Mouse (Mus musculus) heart, embryonic 12.5 days (tissue): Measurements from ENCODE around the gene Eps8l3. TPM values are rescaled to one million over a fixed set of nuclear protein-coding genes. Genes with fewer than 3 reads are reported as not detected.

Experiments used
- ATAC-seq: fragments of 200-750 bp; cut with Nextera tagmentation; 2 replicates; pipeline ENCODE4 v1.8.0; 2017; ENCODE audit warnings: moderate TSS enrichment, moderate library complexity; ENCODE audit not compliant: insufficient number of reproducible peaks, low FRiP score
- H3K27ac ChIP-seq: fragments of 300-500 bp; sonication (generic); 2 replicates; pipeline ENCODE4 v1.5.1; 2016; ENCODE audit warnings: mild to moderate bottlenecking, moderate library complexity; ENCODE audit not compliant: poor library complexity, severe bottlenecking
- H3K27me3 ChIP-seq: fragments of 300-500 bp; sonication (generic); replicated peaks from 2 replicates; pipeline ENCODE4 v1.6.1; 2016; ENCODE audit warnings: mild to moderate bottlenecking, moderate library complexity
- H3K36me3 ChIP-seq: fragments of 300-500 bp; sonication (generic); 2 replicates; pipeline ENCODE4 v1.6.1; 2016; ENCODE audit warnings: mild to moderate bottlenecking, moderate library complexity
- H3K4me1 ChIP-seq: fragments of 300-500 bp; sonication (generic); replicated peaks from 2 replicates; pipeline ENCODE4 v1.6.1; 2016; ENCODE audit warnings: mild to moderate bottlenecking
- H3K4me2 ChIP-seq: fragments of 300-500 bp; sonication (generic); 2 replicates; pipeline ENCODE4 v1.6.1; 2016; ENCODE audit warnings: mild to moderate bottlenecking, moderate library complexity
- H3K4me3 ChIP-seq: fragments of 300-500 bp; sonication (generic); 2 replicates; pipeline ENCODE4 v1.5.1; 2016; ENCODE audit warnings: mild to moderate bottlenecking
- H3K9ac ChIP-seq: fragments of 300-500 bp; sonication (generic); 2 replicates; pipeline ENCODE4 v1.6.1; 2016; ENCODE audit warnings: mild to moderate bottlenecking, moderate library complexity
- H3K9me3 ChIP-seq: fragments of 300-500 bp; sonication (generic); replicated peaks from 2 replicates; pipeline ENCODE4 v1.6.1; 2016; ENCODE audit warnings: mild to moderate bottlenecking, moderate library complexity
- WGBS: fragments of 180-500 bp; shearing (Covaris S2); methylation state at CpG from one replicate; pipeline ENCODE4 v1.1.7; 2016; 5-methylcytosine and 5-hydroxymethylcytosine counted together
- polyA plus RNA-seq: library from polyadenylated mRNA; unstranded; fragments of >200 nt; fragmentation: Nextera tagmentation; extraction: Ambion mirVana; gene quantifications from 2 replicates; pipeline ENCODE4 v1.2.1, GENCODE M21; 2016

Gene Eps8l3
- polyA plus RNA-seq, 1 experiment from 2014 or later: 0.23 TPM

- 87% methylated on average over 13 of the region's 13 CpGs for WGBS
- H3K27ac ChIP-seq: no peak overlapping the region
- no peak overlapping the region for H3K4me3 ChIP-seq
- H3K4me2 ChIP-seq: no peak overlapping the region
- H3K36me3 ChIP-seq: peaks cover 17% of the 10 kb centered on the region
- H3K9me3 ChIP-seq: no peaks in the 10 kb centered on the region
- H3K9ac ChIP-seq: no peak overlapping the region
- peaks cover 13% of the 10 kb centered on the region for H3K4me1 ChIP-seq
- no peak for ATAC-seq
- no peaks in the 10 kb centered on the region for H3K27me3 ChIP-seq
Observed at GRCm38 (mm10) chr3:107898691-107899090, 21.7 kb downstream of the Eps8l3 start.

GRCm38 (mm10) chr3:107900955-107901673 lies 24.1 kb downstream of the Eps8l3 start:
- Histone ChIP-seq H3K4me1 (peaks cover 11% of the 10 kb centered on the region), H3K9me3 (no peaks in the 10 kb centered on the region), H3K27me3 (peaks cover 11% of the 10 kb centered on the region; the same call in 1 of the 2 replicates), H3K36me3 (peaks cover 17% of the 10 kb centered on the region), H3K9ac (no peak overlapping the region), H3K27ac (no peak overlapping the region), H3K4me3 (no peak overlapping the region), H3K4me2 (no peak overlapping the region)
- ATAC-seq: no peak
- 54% methylated on average over 11 of the region's 11 CpGs for WGBS

GRCm38 (mm10) chr3:107905942-107906341 lies 28.9 kb downstream of the Eps8l3 start:
- Histone ChIP-seq H3K4me2 (no peak overlapping the region), H3K4me3 (no peak overlapping the region)

GRCm38 (mm10) chr3:107916674-107917073 lies 39.6 kb downstream of the Eps8l3 start:
- no peaks in the 10 kb centered on the region for H3K4me1 ChIP-seq
- H3K36me3 ChIP-seq: no peaks in the 10 kb centered on the region
- no peak for ATAC-seq
- 77% methylated on average over 15 of the region's 15 CpGs for WGBS
- H3K27me3 ChIP-seq: peaks cover 2% of the 10 kb centered on the region; the same call in 1 of the 2 replicates
- H3K9me3 ChIP-seq: no peaks in the 10 kb centered on the region
- no peak overlapping the region for H3K27ac ChIP-seq
- no peak overlapping the region for H3K4me3 ChIP-seq
- H3K9ac ChIP-seq: 0 out of 2 replicates have a peak overlapping the region, but pooled peaks have one; percentile 13
- H3K4me2 ChIP-seq: no peak overlapping the region

More at GRCm38 (mm10) chr3:107905942-107906341, 28.9 kb downstream of the Eps8l3 start:
- no peak for ATAC-seq
- Histone ChIP-seq H3K27ac (no peak overlapping the region), H3K9me3 (no peaks in the 10 kb centered on the region), H3K4me1 (peaks cover 5% of the 10 kb centered on the region), H3K36me3 (no peaks in the 10 kb centered on the region), H3K9ac (no peak overlapping the region), H3K27me3 (peaks cover 17% of the 10 kb centered on the region; the same call in 1 of the 2 replicates)
- WGBS: 60% methylated on average over 6 of the region's 6 CpGs

- Histone ChIP-seq H3K36me3 (no peaks in the 10 kb centered on the region), H3K4me3 (no peak overlapping the region), H3K9me3 (no peaks in the 10 kb centered on the region), H3K27me3 (peaks cover 2% of the 10 kb centered on the region; the same call in 1 of the 2 replicates), H3K27ac (no peak overlapping the region), H3K9ac (no peak overlapping the region), H3K4me2 (no peak overlapping the region), H3K4me1 (no peaks in the 10 kb centered on the region)
- whole genome bisulfite sequencing: 72% methylated on average over 3 of the region's 3 CpGs
- ATAC-seq: no peak
Observed at GRCm38 (mm10) chr3:107917097-107917496, 40.1 kb downstream of the Eps8l3 start.

GRCm38 (mm10) chr3:107917783-107918408 lies 40.9 kb downstream of the Eps8l3 start:
- no peaks in the 10 kb centered on the region for H3K4me1 ChIP-seq
- H3K4me3 ChIP-seq: no peak overlapping the region
- WGBS: 54% methylated on average over 7 of the region's 7 CpGs
- no peaks in the 10 kb centered on the region for H3K36me3 ChIP-seq
- peaks cover 2% of the 10 kb centered on the region; the same call in 1 of the 2 replicates for H3K27me3 ChIP-seq
- no peak for ATAC-seq
- no peak overlapping the region for H3K27ac ChIP-seq
- H3K9me3 ChIP-seq: no peaks in the 10 kb centered on the region
- H3K4me2 ChIP-seq: no peak overlapping the region
- H3K9ac ChIP-seq: no peak overlapping the region

- ATAC-seq: no peak
- H3K36me3 ChIP-seq: no peaks in the 10 kb centered on the region
- 85% methylated on average over 5 of the region's 5 CpGs for WGBS
Observed at GRCm38 (mm10) chr3:107920348-107920747, 43.3 kb downstream of the Eps8l3 start.

GRCm38 (mm10) chr3:107925335-107925734 lies 48.3 kb downstream of the Eps8l3 start:
- H3K4me2 ChIP-seq: no peak overlapping the region
- 84% methylated on average over 3 of the region's 3 CpGs for WGBS

More at GRCm38 (mm10) chr3:107920348-107920747, 43.3 kb downstream of the Eps8l3 start:
- H3K4me1 ChIP-seq: no peaks in the 10 kb centered on the region
- peaks cover 2% of the 10 kb centered on the region; the same call in 1 of the 2 replicates for H3K27me3 ChIP-seq
- H3K9ac ChIP-seq: no peak overlapping the region
- no peaks in the 10 kb centered on the region for H3K9me3 ChIP-seq
- H3K4me3 ChIP-seq: no peak overlapping the region
- H3K27ac ChIP-seq: no peak overlapping the region
- no peak overlapping the region for H3K4me2 ChIP-seq

GRCm38 (mm10) chr3:107927841-107928240 lies 50.8 kb downstream of the Eps8l3 start:
- H3K4me1 ChIP-seq: peaks cover 8% of the 10 kb centered on the region; the same call in 1 of the 2 replicates
- H3K27me3 ChIP-seq: 0 out of 2 replicates have a peak, but pooled peaks cover 5% of the 10 kb centered on the region
- no peak overlapping the region for H3K4me2 ChIP-seq
- no peak for ATAC-seq
- no peak overlapping the region for H3K27ac ChIP-seq
- no peaks in the 10 kb centered on the region for H3K9me3 ChIP-seq
- H3K36me3 ChIP-seq: no peaks in the 10 kb centered on the region
- H3K9ac ChIP-seq: no peak overlapping the region
- no peak overlapping the region for H3K4me3 ChIP-seq
- 76% methylated on average over 3 of the region's 3 CpGs for WGBS

More at GRCm38 (mm10) chr3:107925335-107925734, 48.3 kb downstream of the Eps8l3 start:
- Histone ChIP-seq H3K4me1 (no peaks in the 10 kb centered on the region), H3K9me3 (no peaks in the 10 kb centered on the region), H3K27ac (no peak overlapping the region), H3K9ac (no peak overlapping the region), H3K36me3 (no peaks in the 10 kb centered on the region), H3K27me3 (peaks cover 5% of the 10 kb centered on the region; the same call in 1 of the 2 replicates), H3K4me3 (no peak overlapping the region)
- no peak for ATAC-seq

GRCm38 (mm10) chr3:107928691-107929090 lies 51.7 kb downstream of the Eps8l3 start:
- Histone ChIP-seq H3K27ac (no peak overlapping the region), H3K4me1 (peaks cover 8% of the 10 kb centered on the region; the same call in 1 of the 2 replicates), H3K9ac (no peak overlapping the region), H3K27me3 (0 out of 2 replicates have a peak, but pooled peaks cover 5% of the 10 kb centered on the region), H3K4me3 (no peak overlapping the region), H3K9me3 (no peaks in the 10 kb centered on the region), H3K4me2 (no peak overlapping the region), H3K36me3 (no peaks in the 10 kb centered on the region)
- no peak for ATAC-seq
- 81% methylated on average over 11 of the region's 11 CpGs for WGBS

GRCm38 (mm10) chr3:107929243-107929642 lies 52.2 kb downstream of the Eps8l3 start:
- no peak for ATAC-seq
- H3K9ac ChIP-seq: no peak overlapping the region
- no peaks in the 10 kb centered on the region for H3K9me3 ChIP-seq
- H3K27me3 ChIP-seq: peaks cover 9% of the 10 kb centered on the region; the same call in 1 of the 2 replicates
- no peak overlapping the region for H3K4me2 ChIP-seq
- no peak overlapping the region for H3K4me3 ChIP-seq
- peaks cover 8% of the 10 kb centered on the region; the same call in 1 of the 2 replicates for H3K4me1 ChIP-seq
- no peaks in the 10 kb centered on the region for H3K36me3 ChIP-seq
- 73% methylated on average over 4 of the region's 4 CpGs for WGBS
- H3K27ac ChIP-seq: no peak overlapping the region
